Mouse (Mus musculus): ENCODE data around the gene Aox2. TPM values are rescaled to one million over a fixed set of nuclear protein-coding genes. Genes with fewer than 3 reads are reported as not detected.

Aox2 gene
- polyA plus RNA-seq, 1 experiment from 2014 or later, result not detected

DNA sequence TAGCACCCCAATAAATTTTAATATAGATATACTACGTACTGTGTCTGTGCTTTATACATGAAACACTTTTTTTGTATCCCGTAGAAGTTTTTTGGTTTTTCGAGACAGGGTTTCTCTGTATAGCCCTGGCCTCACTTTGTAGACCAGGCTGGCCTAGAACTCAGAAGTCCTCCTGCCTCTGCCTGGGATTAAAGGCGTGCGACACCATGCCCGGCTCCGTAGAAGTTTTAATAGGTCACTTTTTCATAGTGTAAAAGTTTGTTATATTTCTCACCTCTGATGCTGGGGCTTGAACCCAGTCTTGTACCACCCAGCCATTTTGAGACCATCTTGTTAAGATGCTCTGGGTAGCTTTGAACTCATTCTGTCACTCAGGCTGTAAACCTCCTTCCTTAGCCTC, 129.2 kb downstream of the Aox2 start:
- no peaks in the 10 kb centered on the region for H3K9me3 ChIP-seq (ENCODE audit: control insufficient read depth, low read length)
- no peak overlapping the region for H3K9ac ChIP-seq (replicated peaks; ENCODE audit: low read depth, low read length)
- WGBS, result 96% methylated on average over 7 of the region's 7 CpGs
- no peak overlapping the region for H3K4me3 ChIP-seq (replicated peaks; ENCODE audit: low read length)
- H3K4me2 ChIP-seq (ENCODE audit: low read length), result no peak overlapping the region
- H3K4me1 ChIP-seq (replicated peaks; ENCODE audit: control insufficient read depth, insufficient read depth, low read length), result no peaks in the 10 kb centered on the region
- peaks cover 38% of the 10 kb centered on the region for H3K36me3 ChIP-seq (ENCODE audit: control insufficient read depth, insufficient read depth)
- ATAC-seq, result no peak
- no peaks in the 10 kb centered on the region for H3K27me3 ChIP-seq (replicated peaks; ENCODE audit: control insufficient read depth, insufficient read depth, low read length)
- H3K27ac ChIP-seq (ENCODE audit: low read length), result no peak overlapping the region

DNA sequence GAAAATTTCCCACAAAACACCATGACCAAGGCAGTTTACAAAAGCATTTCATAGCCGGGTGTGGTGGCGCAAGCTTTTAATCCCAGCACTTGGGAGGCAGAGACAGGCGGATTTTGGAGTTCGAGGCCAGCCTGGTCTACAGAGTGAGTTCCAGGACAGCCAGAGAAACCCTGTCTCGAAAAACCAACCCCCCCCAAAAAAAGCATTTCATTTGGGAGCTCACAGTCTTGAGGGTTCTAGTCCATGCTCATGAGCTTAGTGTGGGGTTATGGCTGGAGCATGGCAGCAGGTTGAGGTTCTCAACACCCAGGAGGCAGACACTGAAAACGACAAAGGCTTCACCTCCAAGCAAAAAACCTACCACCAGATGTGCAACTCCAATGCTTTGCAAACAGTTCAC, 130.0 kb downstream of the Aox2 start:
- Histone ChIP-seq H3K27me3 (replicated peaks; ENCODE audit: control insufficient read depth, insufficient read depth, low read length) (no peaks in the 10 kb centered on the region), H3K36me3 (ENCODE audit: control insufficient read depth, insufficient read depth) (peaks cover 38% of the 10 kb centered on the region)

DNA sequence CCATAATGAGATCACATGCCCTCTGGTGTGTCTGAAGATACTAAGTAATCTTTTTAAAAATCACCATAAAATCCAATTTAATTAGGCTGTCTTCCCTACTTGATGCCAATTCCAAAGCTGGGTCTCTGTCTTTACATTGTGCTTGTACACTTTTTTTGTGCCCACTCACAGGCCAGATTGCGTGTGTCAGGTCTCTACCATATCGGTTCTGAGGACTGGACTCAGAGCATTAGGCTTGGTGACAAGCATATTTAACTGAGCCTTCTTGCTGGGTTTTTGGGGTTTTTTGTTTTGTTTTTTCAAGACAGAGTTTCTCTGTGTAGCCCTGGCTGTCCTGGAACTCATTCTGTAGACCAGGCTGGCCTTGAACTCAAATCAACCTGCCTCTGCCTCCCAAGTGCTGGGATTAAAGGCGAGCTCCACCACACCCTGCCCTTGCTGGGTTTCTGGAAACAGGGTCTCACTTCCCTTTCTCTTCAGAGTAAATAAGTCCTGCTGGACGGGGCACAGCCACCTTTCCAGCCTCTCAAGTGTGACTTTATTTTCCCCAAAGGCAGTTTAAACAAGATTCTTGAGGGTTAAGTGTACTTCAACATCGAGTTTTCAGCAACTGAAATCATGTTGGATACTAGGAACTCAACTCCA, 131.5 kb downstream of the Aox2 start:
- WGBS, result 87% methylated on average over 5 of the region's 5 CpGs
- H3K9me3 ChIP-seq (ENCODE audit: control insufficient read depth, low read length), result no peaks in the 10 kb centered on the region
- no peaks in the 10 kb centered on the region for H3K4me1 ChIP-seq (replicated peaks; ENCODE audit: control insufficient read depth, insufficient read depth, low read length)
- no peak for ATAC-seq
- H3K9ac ChIP-seq (replicated peaks; ENCODE audit: low read depth, low read length), result no peak overlapping the region
- no peak overlapping the region for H3K4me3 ChIP-seq (replicated peaks; ENCODE audit: low read length)
- H3K4me2 ChIP-seq (ENCODE audit: low read length), result no peak overlapping the region
- no peak overlapping the region for H3K27ac ChIP-seq (ENCODE audit: low read length)
- H3K36me3 ChIP-seq (ENCODE audit: control insufficient read depth, insufficient read depth), result peaks cover 43% of the 10 kb centered on the region
- H3K27me3 ChIP-seq (replicated peaks; ENCODE audit: control insufficient read depth, insufficient read depth, low read length), result no peaks in the 10 kb centered on the region

More for the DNA sequence above, 130.0 kb downstream of the Aox2 start:
- H3K9me3 ChIP-seq (ENCODE audit: control insufficient read depth, low read length), result no peaks in the 10 kb centered on the region
- no peak overlapping the region for H3K27ac ChIP-seq (ENCODE audit: low read length)
- H3K4me2 ChIP-seq (ENCODE audit: low read length), result no peak overlapping the region
- WGBS, result 86% methylated on average over 6 of the region's 6 CpGs
- H3K4me3 ChIP-seq (replicated peaks; ENCODE audit: low read length), result no peak overlapping the region
- ATAC-seq, result no peak
- H3K9ac ChIP-seq (replicated peaks; ENCODE audit: low read depth, low read length), result no peak overlapping the region
- no peaks in the 10 kb centered on the region for H3K4me1 ChIP-seq (replicated peaks; ENCODE audit: control insufficient read depth, insufficient read depth, low read length)

DNA sequence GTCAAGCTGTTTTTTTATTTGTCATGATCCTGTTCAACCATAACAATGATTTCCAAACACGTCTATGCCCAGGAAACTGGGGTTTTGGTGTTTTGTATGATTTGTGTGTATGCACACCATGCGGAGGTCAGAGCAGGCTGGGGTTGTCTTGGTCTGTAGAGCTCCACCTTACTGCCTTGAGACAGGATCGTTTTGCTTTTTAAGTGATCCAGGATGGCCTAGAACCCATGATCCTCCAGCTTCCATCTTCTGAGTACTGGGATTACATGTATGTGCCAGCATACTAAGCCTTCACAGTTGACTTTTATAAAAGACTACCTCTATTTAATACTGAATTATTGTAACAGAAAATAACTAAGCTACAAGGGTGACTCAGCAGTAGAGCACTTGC, 132.1 kb downstream of the Aox2 start:
- 82% methylated on average over 3 of the region's 3 CpGs for WGBS
- Histone ChIP-seq H3K4me3 (replicated peaks; ENCODE audit: low read length) (no peak overlapping the region), H3K9me3 (ENCODE audit: control insufficient read depth, low read length) (no peaks in the 10 kb centered on the region), H3K4me1 (replicated peaks; ENCODE audit: control insufficient read depth, insufficient read depth, low read length) (no peaks in the 10 kb centered on the region), H3K27ac (ENCODE audit: low read length) (no peak overlapping the region), H3K36me3 (ENCODE audit: control insufficient read depth, insufficient read depth) (peaks cover 47% of the 10 kb centered on the region), H3K27me3 (replicated peaks; ENCODE audit: control insufficient read depth, insufficient read depth, low read length) (no peaks in the 10 kb centered on the region), H3K9ac (replicated peaks; ENCODE audit: low read depth, low read length) (no peak overlapping the region), H3K4me2 (ENCODE audit: low read length) (no peak overlapping the region)
- peak; percentile 41; the same call in 1 of the 2 replicates for ATAC-seq

DNA sequence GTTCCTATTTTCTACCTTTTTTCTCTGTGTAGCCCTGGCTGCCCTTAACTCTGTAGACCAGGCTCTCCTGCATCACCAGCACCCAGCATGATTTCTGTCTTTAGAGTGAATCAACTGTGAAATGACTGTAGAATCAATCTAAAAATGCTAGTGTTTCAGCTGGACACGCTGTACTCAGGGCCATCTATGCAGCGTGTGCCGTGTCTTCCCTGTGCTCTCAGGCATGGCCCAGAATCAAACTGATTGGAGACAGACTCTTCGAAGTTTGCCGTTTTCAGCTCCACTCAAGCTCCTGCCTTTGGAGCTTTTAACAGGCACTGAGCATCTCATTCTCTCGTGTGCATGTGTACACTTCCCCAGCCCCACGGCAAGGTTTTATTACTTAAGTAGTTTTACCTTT, 132.7 kb downstream of the Aox2 start:
- H3K27ac ChIP-seq (ENCODE audit: low read length), result no peak overlapping the region
- no peak overlapping the region for H3K4me3 ChIP-seq (replicated peaks; ENCODE audit: low read length)
- peaks cover 49% of the 10 kb centered on the region for H3K36me3 ChIP-seq (ENCODE audit: control insufficient read depth, insufficient read depth)
- no peak overlapping the region for H3K4me2 ChIP-seq (ENCODE audit: low read length)
- ATAC-seq, result no peak
- no peaks in the 10 kb centered on the region for H3K4me1 ChIP-seq (replicated peaks; ENCODE audit: control insufficient read depth, insufficient read depth, low read length)
- no peaks in the 10 kb centered on the region for H3K27me3 ChIP-seq (replicated peaks; ENCODE audit: control insufficient read depth, insufficient read depth, low read length)
- WGBS, result 93% methylated on average over 7 of the region's 7 CpGs
- no peak overlapping the region for H3K9ac ChIP-seq (replicated peaks; ENCODE audit: low read depth, low read length)
- H3K9me3 ChIP-seq (ENCODE audit: control insufficient read depth, low read length), result no peaks in the 10 kb centered on the region

DNA sequence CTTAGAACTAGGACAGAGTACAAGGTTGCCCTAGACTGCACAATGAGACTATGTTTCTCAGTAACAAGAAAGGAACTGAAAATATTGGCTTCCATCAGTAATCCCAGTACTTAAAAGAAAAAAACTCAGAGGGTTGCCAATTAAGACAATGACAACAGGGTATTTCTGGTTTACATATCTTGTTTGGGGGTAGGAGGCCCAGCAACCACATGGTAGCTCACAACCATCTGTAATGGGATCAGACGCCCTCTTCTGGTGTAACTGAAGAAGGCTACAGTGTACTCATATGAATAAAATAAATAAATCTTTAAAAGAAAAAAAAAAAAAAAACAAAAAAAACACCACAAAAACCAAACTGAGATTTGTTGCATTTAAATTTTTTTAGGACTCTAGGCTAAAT, 137.3 kb downstream of the Aox2 start:
- no peak overlapping the region for H3K27ac ChIP-seq (ENCODE audit: low read length)

DNA sequence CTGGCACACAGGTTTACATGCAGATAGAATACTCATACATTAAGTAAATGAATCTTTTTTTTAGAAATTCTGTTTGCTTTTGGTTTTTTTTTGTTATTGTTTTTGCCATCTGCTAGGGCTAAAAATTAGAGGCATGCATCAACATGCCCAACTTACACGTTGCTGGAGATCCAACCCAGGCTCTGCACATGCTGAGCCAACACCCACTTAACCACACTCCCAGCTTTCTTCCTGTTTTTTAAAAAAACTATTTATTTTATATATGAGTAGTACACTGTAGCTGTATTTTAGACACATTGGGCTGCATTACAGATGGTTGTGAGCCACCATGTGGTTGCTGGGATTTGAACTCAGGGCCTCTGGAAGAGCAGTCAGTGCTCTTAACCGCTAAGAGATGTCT, 137.9 kb downstream of the Aox2 start:
- WGBS, result 88% methylated on average over 2 of the region's 2 CpGs
- H3K36me3 ChIP-seq (ENCODE audit: control insufficient read depth, insufficient read depth), result peaks cover 63% of the 10 kb centered on the region

More for the DNA sequence above, 137.3 kb downstream of the Aox2 start:
- 48% methylated on average over 1 of the region's 1 CpGs for WGBS
- no peaks in the 10 kb centered on the region for H3K9me3 ChIP-seq (ENCODE audit: control insufficient read depth, low read length)
- no peaks in the 10 kb centered on the region for H3K27me3 ChIP-seq (replicated peaks; ENCODE audit: control insufficient read depth, insufficient read depth, low read length)
- H3K4me2 ChIP-seq (ENCODE audit: low read length), result no peak overlapping the region
- H3K4me3 ChIP-seq (replicated peaks; ENCODE audit: low read length), result no peak overlapping the region
- no peak for ATAC-seq
- H3K9ac ChIP-seq (replicated peaks; ENCODE audit: low read depth, low read length), result no peak overlapping the region
- H3K36me3 ChIP-seq (ENCODE audit: control insufficient read depth, insufficient read depth), result peaks cover 65% of the 10 kb centered on the region
- H3K4me1 ChIP-seq (replicated peaks; ENCODE audit: control insufficient read depth, insufficient read depth, low read length), result no peaks in the 10 kb centered on the region; the same call in 1 of the 2 replicates

DNA sequence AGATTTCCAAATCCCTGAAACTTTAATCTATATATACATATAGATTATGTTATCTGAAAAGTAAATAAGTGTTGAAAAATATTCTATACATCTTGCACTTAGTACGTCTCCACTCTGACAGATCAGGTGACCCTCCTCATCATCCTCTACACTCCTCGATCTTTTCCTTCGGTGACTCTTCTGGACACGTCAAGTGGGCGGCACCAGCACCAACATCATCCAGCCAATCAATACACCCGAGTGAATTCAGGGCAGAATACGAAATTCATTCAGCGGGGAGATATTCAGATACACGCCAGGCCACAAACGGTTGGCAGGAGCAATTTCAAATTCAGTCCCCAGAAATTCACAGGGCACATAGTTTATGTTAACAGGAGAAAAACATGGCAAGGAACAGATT, 141.9 kb downstream of the Aox2 start:
- Histone ChIP-seq H3K27ac (ENCODE audit: low read length) (no peak overlapping the region), H3K9me3 (ENCODE audit: control insufficient read depth, low read length) (no peaks in the 10 kb centered on the region), H3K4me3 (replicated peaks; ENCODE audit: low read length) (no peak overlapping the region), H3K27me3 (replicated peaks; ENCODE audit: control insufficient read depth, insufficient read depth, low read length) (no peaks in the 10 kb centered on the region), H3K9ac (replicated peaks; ENCODE audit: low read depth, low read length) (no peak overlapping the region), H3K4me2 (ENCODE audit: low read length) (no peak overlapping the region), H3K36me3 (ENCODE audit: control insufficient read depth, insufficient read depth) (peaks cover 31% of the 10 kb centered on the region), H3K4me1 (replicated peaks; ENCODE audit: control insufficient read depth, insufficient read depth, low read length) (peaks cover 21% of the 10 kb centered on the region)
- WGBS, result 90% methylated on average over 10 of the region's 10 CpGs
- ATAC-seq, result no peak

More for the DNA sequence above, 137.9 kb downstream of the Aox2 start:
- no peaks in the 10 kb centered on the region for H3K9me3 ChIP-seq (ENCODE audit: control insufficient read depth, low read length)
- H3K4me2 ChIP-seq (ENCODE audit: low read length), result no peak overlapping the region
- H3K4me1 ChIP-seq (replicated peaks; ENCODE audit: control insufficient read depth, insufficient read depth, low read length), result peaks cover 2% of the 10 kb centered on the region
- no peak for ATAC-seq
- H3K9ac ChIP-seq (replicated peaks; ENCODE audit: low read depth, low read length), result no peak overlapping the region
- H3K4me3 ChIP-seq (replicated peaks; ENCODE audit: low read length), result no peak overlapping the region
- no peak overlapping the region for H3K27ac ChIP-seq (ENCODE audit: low read length)
- H3K27me3 ChIP-seq (replicated peaks; ENCODE audit: control insufficient read depth, insufficient read depth, low read length), result no peaks in the 10 kb centered on the region

DNA sequence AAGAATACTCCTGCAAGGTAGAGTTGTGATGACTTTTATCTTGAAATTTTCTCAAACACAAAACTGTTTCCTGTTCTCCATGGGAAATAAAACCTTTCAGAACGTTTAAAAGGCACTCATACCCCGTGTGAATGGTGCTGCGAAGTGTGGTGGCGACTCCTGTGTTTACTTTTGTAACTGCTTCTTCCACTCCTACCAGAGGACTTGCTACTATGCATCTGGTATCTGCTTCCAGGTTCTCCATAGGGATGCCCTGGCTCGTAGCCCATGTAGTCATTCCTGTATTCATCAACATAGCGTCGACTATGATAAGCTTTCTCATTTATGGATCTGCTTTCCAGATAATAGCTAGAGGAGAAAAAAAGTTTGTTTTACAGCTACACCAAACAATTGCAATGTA, 142.8 kb downstream of the Aox2 start:
- peak overlapping the region; percentile 13; the same call in 1 of the 2 replicates for H3K4me2 ChIP-seq (ENCODE audit: low read length)

DNA sequence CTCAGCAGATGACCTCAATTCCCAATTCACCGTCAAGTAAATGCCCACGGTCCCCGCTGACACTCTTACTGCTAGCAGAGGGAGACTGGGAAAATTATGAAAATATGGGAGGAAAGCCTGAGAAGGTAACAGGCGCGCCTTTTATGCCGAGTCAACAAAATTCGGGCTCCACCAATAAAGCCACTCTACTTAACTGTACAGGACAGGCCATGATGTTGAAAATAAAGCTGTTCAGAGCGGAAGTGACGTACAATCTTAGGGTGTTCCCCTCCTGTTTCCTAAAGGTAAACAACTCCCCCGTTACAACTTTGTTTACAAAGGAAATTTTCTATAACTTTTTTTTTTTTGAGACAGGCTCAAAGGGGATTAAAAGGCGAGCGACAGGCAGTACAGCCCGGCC, 144.8 kb downstream of the Aox2 start:
- peak overlapping the region; percentile 100 for H3K9ac ChIP-seq (replicated peaks; ENCODE audit: low read depth, low read length)
- H3K4me3 ChIP-seq (replicated peaks; ENCODE audit: low read length), result peak overlapping the region; percentile 100
- peaks cover 21% of the 10 kb centered on the region for H3K4me1 ChIP-seq (replicated peaks; ENCODE audit: control insufficient read depth, insufficient read depth, low read length)
- peaks cover 21% of the 10 kb centered on the region for H3K36me3 ChIP-seq (ENCODE audit: control insufficient read depth, insufficient read depth)
- peak overlapping the region; percentile 99 for H3K27ac ChIP-seq (ENCODE audit: low read length)
- 8% methylated on average over 13 of the region's 13 CpGs for WGBS
- peak; percentile 60 for ATAC-seq
- H3K4me2 ChIP-seq (ENCODE audit: low read length), result peak overlapping the region; percentile 75
- no peaks in the 10 kb centered on the region for H3K9me3 ChIP-seq (ENCODE audit: control insufficient read depth, low read length)
- no peaks in the 10 kb centered on the region for H3K27me3 ChIP-seq (replicated peaks; ENCODE audit: control insufficient read depth, insufficient read depth, low read length)

More for the DNA sequence above, 142.8 kb downstream of the Aox2 start:
- H3K9me3 ChIP-seq (ENCODE audit: control insufficient read depth, low read length), result no peaks in the 10 kb centered on the region
- no peaks in the 10 kb centered on the region for H3K27me3 ChIP-seq (replicated peaks; ENCODE audit: control insufficient read depth, insufficient read depth, low read length)
- peaks cover 21% of the 10 kb centered on the region for H3K4me1 ChIP-seq (replicated peaks; ENCODE audit: control insufficient read depth, insufficient read depth, low read length)
- H3K27ac ChIP-seq (ENCODE audit: low read length), result no peak overlapping the region
- H3K4me3 ChIP-seq (replicated peaks; ENCODE audit: low read length), result no peak overlapping the region
- H3K9ac ChIP-seq (replicated peaks; ENCODE audit: low read depth, low read length), result no peak overlapping the region
- no peak for ATAC-seq
- peaks cover 28% of the 10 kb centered on the region for H3K36me3 ChIP-seq (ENCODE audit: control insufficient read depth, insufficient read depth)
- 67% methylated on average over 7 of the region's 7 CpGs for WGBS

Measured in forebrain, embryonic 16.5 days (tissue).